Mouse (Mus musculus): ENCODE measurements around the gene Fut4.

Fut4 gene

GRCm38 (mm10) chr9:14752001-14752522 lies at the start of gene Fut4:
Gene Fut4, minus strand, starts transcription at chr9:14752393.
- DNase-seq, result peak; percentile 85

- no peak for DNase-seq
Observed at GRCm38 (mm10) chr9:14787356-14787755, 35.2 kb upstream of the Fut4 start.

- DNase-seq, result peak; percentile 96
Observed at GRCm38 (mm10) chr9:14784039-14785002, 32.1 kb upstream of the Fut4 start, which contains the start of the genes Mre11a and Ankrd49. Gene Mre11a, plus strand, starts transcription at chr9:14784654. Gene Ankrd49, minus strand, starts transcription at chr9:14784856.

GRCm38 (mm10) chr9:14778341-14778740 lies 26.1 kb upstream of the Fut4 start:
- DNase-seq, result no peak

GRCm38 (mm10) chr9:14773813-14774212 lies 21.6 kb upstream of the Fut4 start:
- DNase-seq, result no peak

GRCm38 (mm10) chr9:14772074-14772473 lies 19.9 kb upstream of the Fut4 start:
- no peak for DNase-seq

GRCm38 (mm10) chr9:14770803-14771471 lies 18.7 kb upstream of the Fut4 start, which contains the start of gene 1700012B09Rik:
Gene 1700012B09Rik, minus strand, starts transcription at chr9:14771030.
- no peak for DNase-seq

GRCm38 (mm10) chr9:14769811-14770210 lies 17.6 kb upstream of the Fut4 start:
- DNase-seq, result no peak

GRCm38 (mm10) chr9:14764765-14765164 lies 12.6 kb upstream of the Fut4 start:
- DNase-seq, result peak; percentile 52

GRCm38 (mm10) chr9:14759261-14759660 lies 7.1 kb upstream of the Fut4 start:
- DNase-seq, result no peak

GRCm38 (mm10) chr9:14758590-14758989 lies 6.4 kb upstream of the Fut4 start:
- no peak for DNase-seq

GRCm38 (mm10) chr9:14754469-14754868 lies 2.3 kb upstream of the Fut4 start:
- no peak for DNase-seq

GRCm38 (mm10) chr9:14753947-14754346 lies 1.8 kb upstream of the Fut4 start:
- DNase-seq, result no peak

GRCm38 (mm10) chr9:14751503-14752000 lies 641 bp downstream of the Fut4 start:
- peak; percentile 17 for DNase-seq

- DNase-seq, result no peak
Observed at GRCm38 (mm10) chr9:14750901-14751502, 1.2 kb downstream of the Fut4 start.

- no peak for DNase-seq
Observed at GRCm38 (mm10) chr9:14740151-14740924, 11.9 kb downstream of the Fut4 start, which contains the start of gene Piwil4. Gene Piwil4, minus strand, starts transcription at chr9:14740733.

- no peak for DNase-seq
Observed at GRCm38 (mm10) chr9:14739498-14740150, 12.6 kb downstream of the Fut4 start.

GRCm38 (mm10) chr9:14730941-14731541 lies 21.2 kb downstream of the Fut4 start:
- peak; percentile 59 for DNase-seq

- no peak for DNase-seq
Observed at GRCm38 (mm10) chr9:14728365-14728764, 23.8 kb downstream of the Fut4 start.

GRCm38 (mm10) chr9:14726629-14727028 lies 25.6 kb downstream of the Fut4 start:
- DNase-seq, result no peak

- no peak for DNase-seq
Observed at GRCm38 (mm10) chr9:14726005-14726404, 26.2 kb downstream of the Fut4 start.

Data from kidney, postnatal 14 days (tissue).